Comparison of ENCODE assay signal across 10 mouse cellular contexts in genomic region chr5:30476534-30476933, GRCm38 (mm10). TPM values are rescaled to one million over a fixed set of nuclear protein-coding genes. Genes with fewer than 3 reads are reported as not detected.
DNase-seq lines count a peak whose midpoint lies in the region; ATAC-seq and TF ChIP-seq lines count a peak whose summit lies in the region.
"Had no signal": no experiment of that assay in that cellular context is flagged by ENCODE, and none has a peak within 500 bp of the region (broad histone marks: within the 10 kb centered on the region; RNA-seq: fewer than 3 reads in every experiment).

No protein-coding gene starts in this region.

- no peak for DNase-seq in frontal cortex, postnatal 25 days (ENCODE audit: low spot score in 2 of 2)
- DNase-seq in midbrain, postnatal 0 days (ENCODE audit: low spot score): peak; percentile 48
- DNase-seq in c-Kit-positive CD71-positive TER-119-positive erythroid progenitor cells, embryonic 14.5 days (ENCODE audit: low spot score): peak; percentile 9
- peak; percentile 54 for DNase-seq in induced T-regulatory cell, adult 2 months (ENCODE audit: low read depth)
- peak; percentile 47 for DNase-seq in thymus, postnatal 0 days (ENCODE audit: low spot score)
- no peak for DNase-seq in gastrocnemius, postnatal 14 days

- TF ChIP-seq CTCF in midbrain, postnatal 0 days (IDR thresholded peaks at IDR 0.05): peak; percentile 84

- no peaks in the 10 kb centered on the region for H3K4me1 ChIP-seq in midbrain, postnatal 0 days (ENCODE audit: insufficient read depth, low read length)
- no peaks in the 10 kb centered on the region for H3K4me1 ChIP-seq in midbrain, embryonic 13.5 days (replicated peaks)

- peak; percentile 72 for ATAC-seq in frontal cortex, adult (ENCODE audit: low TSS enrichment)
- ATAC-seq in midbrain, postnatal 0 days (ENCODE audit: low FRiP score): no peak
- ATAC-seq in midbrain, embryonic 13.5 days: no peak

- H3K27me3 ChIP-seq in midbrain, postnatal 0 days (ENCODE audit: insufficient read depth, low read length): no peaks in the 10 kb centered on the region
- no peaks in the 10 kb centered on the region for H3K27me3 ChIP-seq in midbrain, embryonic 13.5 days

- H3K4me2 ChIP-seq in midbrain, postnatal 0 days (ENCODE audit: low read depth, low read length, poor library complexity, severe bottlenecking): no peak overlapping the region
- H3K4me2 ChIP-seq in midbrain, embryonic 13.5 days (replicated peaks): no peak overlapping the region

- H3K4me3 ChIP-seq in midbrain, postnatal 0 days (ENCODE audit: low read depth, low read length): no peak overlapping the region
- H3K4me3 ChIP-seq in midbrain, embryonic 13.5 days (replicated peaks): no peak overlapping the region

- H3K36me3 ChIP-seq in midbrain, postnatal 0 days (ENCODE audit: insufficient read depth, low read length): no peaks in the 10 kb centered on the region
- no peaks in the 10 kb centered on the region for H3K36me3 ChIP-seq in midbrain, embryonic 13.5 days

- H3K9me3 ChIP-seq in midbrain, postnatal 0 days (ENCODE audit: low read length): no peaks in the 10 kb centered on the region
- 0 out of 2 replicates have a peak, but pooled peaks cover 4% of the 10 kb centered on the region for H3K9me3 ChIP-seq in midbrain, embryonic 13.5 days

- WGBS in midbrain, postnatal 0 days: 44% methylated on average over 10 of the region's 10 CpGs
- WGBS in midbrain, embryonic 13.5 days: 47% methylated on average over 10 of the region's 10 CpGs

- intact Hi-C loops in gastrocnemius, postnatal 14 days (cut with DNase I; ENCODE audit: low total_unique reads): no loop called here

- no peak overlapping the region for H3K9ac ChIP-seq in midbrain, postnatal 0 days (replicated peaks; ENCODE audit: low read length, poor library complexity, severe bottlenecking)
- H3K9ac ChIP-seq in midbrain, embryonic 13.5 days (replicated peaks): no peak overlapping the region

- no peak overlapping the region for H3K27ac ChIP-seq in midbrain, postnatal 0 days (ENCODE audit: low read depth, low read length)
- no peak overlapping the region for H3K27ac ChIP-seq in midbrain, embryonic 13.5 days

RNA-seq across cellular contexts. Expression of gene 1700001C02Rik, which starts 10.7 kb away (rescaled TPM):
- 1.4 and 1.6 TPM in 2 replicates for total RNA-seq in midbrain, postnatal 0 days (2014; rRNA removed)
- polyA plus RNA-seq in midbrain, postnatal 0 days (2015; fragmentation: Nextera tagmentation; extraction: Ambion mirVana): 2.9 and 3.4 TPM in 2 replicates
- 0.48 TPM in 1 of 2 replicates, not detected in the other for polyA plus RNA-seq in midbrain, embryonic 13.5 days (2015; fragmentation: Nextera tagmentation; extraction: Ambion mirVana)
- polyA plus RNA-seq in thymus, postnatal 0 days (2015; fragmentation: Nextera tagmentation; extraction: Ambion mirVana): 0.66 and 1.4 TPM in 2 replicates
- not detected for total RNA-seq in gastrocnemius, postnatal 14 days (2021)
- total RNA-seq: adrenal gland, postnatal 36 days had no signal
- polyA plus RNA-seq: large intestine, adult 2 months had no signal

RNA-seq across cellular contexts. Expression of gene Otof, which starts 14.8 kb away (rescaled TPM):
- 6.1 and 9.9 TPM in 2 replicates for total RNA-seq in midbrain, postnatal 0 days (2014; rRNA removed)
- polyA plus RNA-seq in midbrain, postnatal 0 days (2015; fragmentation: Nextera tagmentation; extraction: Ambion mirVana): 4.7 and 4.9 TPM in 2 replicates
- 1.2 and 1.6 TPM in 2 replicates for polyA plus RNA-seq in midbrain, embryonic 13.5 days (2015; fragmentation: Nextera tagmentation; extraction: Ambion mirVana)
- polyA plus RNA-seq in thymus, postnatal 0 days (2015; fragmentation: Nextera tagmentation; extraction: Ambion mirVana): 0.16 and 0.17 TPM in 2 replicates
- total RNA-seq in gastrocnemius, postnatal 14 days (2021): under 1 TPM; 0.12 to 0.20 TPM

Comparison
In these comparisons a context has a peak if more than half of its experiments do, and no peak if none do; other contexts are left out.
1. DNase-seq: peak in midbrain, postnatal 0 days (single experiment), c-Kit-positive CD71-positive TER-119-positive erythroid progenitor cells, embryonic 14.5 days (single experiment), induced T-regulatory cell, adult 2 months (single experiment) and thymus, postnatal 0 days (single experiment); none in frontal cortex, postnatal 25 days (0 of 2) and gastrocnemius, postnatal 14 days (single experiment).